Mouse (Mus musculus): ENCODE measurements around the gene Tmem25. TPM values are rescaled to one million over a fixed set of nuclear protein-coding genes. Genes with fewer than 3 reads are reported as not detected.

Tmem25 gene
- polyA plus RNA-seq, 1 experiment from 2014 or later, result 2.1 TPM

DNA sequence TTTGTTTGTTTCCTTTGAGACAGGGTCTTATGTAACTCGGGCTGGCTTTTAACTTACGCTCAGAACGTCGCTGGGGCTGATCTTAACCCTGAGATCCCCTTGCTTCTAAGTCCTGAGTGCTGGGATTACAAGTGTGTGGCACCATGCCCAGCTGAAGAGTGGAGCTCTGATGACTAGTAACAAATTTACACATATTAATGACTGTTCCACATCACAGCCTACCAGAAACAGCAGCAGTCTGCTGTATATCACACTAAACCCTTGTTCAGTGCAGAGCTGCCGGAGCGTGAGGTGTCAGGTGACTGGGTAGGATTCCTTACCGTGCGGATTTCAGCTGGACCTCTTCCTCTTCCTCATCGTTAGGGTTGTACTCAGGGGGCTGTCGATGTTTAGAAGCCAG lies 11.2 kb upstream of the Tmem25 start:
- no peaks in the 10 kb centered on the region for H3K9me3 ChIP-seq (replicated peaks)
- H3K4me1 ChIP-seq (replicated peaks), result no peaks in the 10 kb centered on the region
- 77% methylated on average over 10 of the region's 10 CpGs for WGBS
- no peak overlapping the region for H3K9ac ChIP-seq
- no peak overlapping the region for H3K4me3 ChIP-seq
- no peak for ATAC-seq (replicated peaks; ENCODE audit: insufficient number of reproducible peaks, insufficient read depth, low FRiP score, low read depth)
- no peak overlapping the region for H3K27ac ChIP-seq
- H3K27me3 ChIP-seq, result no peaks in the 10 kb centered on the region
- no peak overlapping the region for H3K4me2 ChIP-seq
- peaks cover 96% of the 10 kb centered on the region for H3K36me3 ChIP-seq

DNA sequence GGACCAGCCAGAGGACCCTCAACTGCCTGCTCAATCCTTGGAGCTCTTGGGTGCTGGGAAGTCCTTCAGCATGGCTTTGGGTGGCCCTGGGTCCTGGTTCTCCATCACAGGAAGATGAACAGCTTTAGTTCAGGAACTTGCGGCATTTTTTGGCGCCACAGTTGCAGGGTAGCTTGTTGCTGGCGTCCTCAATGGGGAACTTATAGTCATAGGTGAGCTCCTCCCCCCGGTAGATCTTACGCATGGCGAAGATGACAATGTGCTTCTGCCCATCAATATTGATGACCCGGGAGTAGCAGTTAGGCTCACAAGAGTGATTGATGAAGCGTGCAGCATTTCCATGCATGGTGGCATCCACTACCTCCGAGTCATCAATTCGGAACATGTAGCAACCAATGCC lies 8.7 kb upstream of the Tmem25 start:
- Histone ChIP-seq H3K27ac (no peak overlapping the region), H3K9ac (no peak overlapping the region), H3K27me3 (no peaks in the 10 kb centered on the region), H3K36me3 (peaks cover 79% of the 10 kb centered on the region), H3K4me2 (no peak overlapping the region), H3K9me3 (replicated peaks) (no peaks in the 10 kb centered on the region), H3K4me1 (replicated peaks) (no peaks in the 10 kb centered on the region), H3K4me3 (no peak overlapping the region)
- 94% methylated on average over 10 of the region's 10 CpGs for WGBS
- ATAC-seq (replicated peaks; ENCODE audit: insufficient number of reproducible peaks, insufficient read depth, low FRiP score, low read depth), result no peak

DNA sequence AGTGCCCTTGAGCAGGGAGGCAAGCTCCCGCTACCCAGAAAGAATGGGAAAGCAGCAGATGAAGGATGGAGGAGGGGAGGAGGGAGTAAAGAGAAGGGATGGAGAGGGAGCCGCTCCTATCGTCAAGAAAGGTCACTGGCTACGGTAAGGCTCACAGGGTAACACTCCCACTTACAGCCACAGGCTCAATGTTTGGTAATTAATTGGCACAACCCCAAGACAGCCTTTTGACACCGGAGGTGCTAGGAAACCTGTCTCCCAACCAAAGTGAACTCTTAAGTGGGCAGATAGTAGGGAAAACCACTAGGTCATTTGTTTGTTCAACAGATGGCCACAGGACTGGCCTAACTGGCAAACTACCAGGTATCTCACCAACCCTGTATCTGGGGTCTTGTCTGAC lies 8.0 kb upstream of the Tmem25 start:
- H3K27ac ChIP-seq, result no peak overlapping the region
- no peaks in the 10 kb centered on the region for H3K4me1 ChIP-seq (replicated peaks)
- H3K9me3 ChIP-seq (replicated peaks), result no peaks in the 10 kb centered on the region
- H3K27me3 ChIP-seq, result no peaks in the 10 kb centered on the region
- no peak overlapping the region for H3K9ac ChIP-seq
- 65% methylated on average over 5 of the region's 5 CpGs for WGBS
- no peak overlapping the region for H3K4me3 ChIP-seq
- no peak overlapping the region for H3K4me2 ChIP-seq
- no peak for ATAC-seq (replicated peaks; ENCODE audit: insufficient number of reproducible peaks, insufficient read depth, low FRiP score, low read depth)
- H3K36me3 ChIP-seq, result peaks cover 73% of the 10 kb centered on the region

DNA sequence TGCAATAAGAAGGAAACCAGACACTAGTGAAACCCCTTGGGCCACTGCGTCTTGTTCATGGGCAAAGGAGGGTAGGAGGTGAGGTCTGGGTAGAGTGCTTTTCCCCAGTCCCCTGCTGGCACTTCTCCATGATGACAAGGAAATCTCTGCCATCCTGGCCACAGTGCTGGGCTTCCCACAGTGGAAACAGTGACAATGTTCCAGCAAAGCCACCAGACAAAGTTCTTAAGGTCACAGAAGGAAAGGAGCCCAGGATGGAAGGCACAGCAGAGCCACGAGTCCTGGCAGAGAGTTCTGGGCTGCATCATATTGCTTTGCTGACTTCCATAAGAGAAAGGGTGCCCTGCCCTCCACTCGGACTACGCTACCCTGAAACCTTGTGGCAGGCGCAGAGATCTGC lies 6.4 kb upstream of the Tmem25 start:
- Histone ChIP-seq H3K9me3 (replicated peaks) (no peaks in the 10 kb centered on the region), H3K36me3 (peaks cover 59% of the 10 kb centered on the region), H3K9ac (no peak overlapping the region), H3K4me3 (no peak overlapping the region), H3K27me3 (0 out of 2 replicates have a peak, but pooled peaks cover 4% of the 10 kb centered on the region), H3K27ac (no peak overlapping the region), H3K4me2 (no peak overlapping the region), H3K4me1 (replicated peaks) (no peaks in the 10 kb centered on the region)
- WGBS, result 82% methylated on average over 5 of the region's 5 CpGs
- no peak for ATAC-seq (replicated peaks; ENCODE audit: insufficient number of reproducible peaks, insufficient read depth, low FRiP score, low read depth)

DNA sequence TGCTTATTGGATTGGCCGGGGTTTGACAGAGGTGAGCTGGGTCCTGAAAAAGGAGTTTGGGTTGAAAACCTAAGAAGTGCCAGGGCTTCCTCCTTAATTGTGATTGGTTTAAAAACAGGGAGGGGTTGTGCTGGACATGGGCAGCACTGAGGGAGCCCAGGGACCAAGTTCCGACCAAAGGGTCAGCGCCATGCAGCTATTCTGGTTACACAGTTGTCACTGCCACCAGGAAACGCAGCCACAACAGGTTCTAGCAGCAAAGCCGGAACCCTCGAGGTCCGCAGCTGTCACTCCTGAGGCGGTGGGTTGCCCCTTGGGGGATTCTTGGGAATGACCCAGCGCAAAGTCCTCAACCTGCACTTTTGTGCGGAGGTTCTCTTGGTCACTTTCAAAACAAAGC lies 5.6 kb upstream of the Tmem25 start:
- no peak overlapping the region for H3K27ac ChIP-seq
- H3K4me2 ChIP-seq, result no peak overlapping the region
- H3K9ac ChIP-seq, result no peak overlapping the region
- H3K4me3 ChIP-seq, result no peak overlapping the region
- H3K9me3 ChIP-seq (replicated peaks), result no peaks in the 10 kb centered on the region
- ATAC-seq (replicated peaks; ENCODE audit: insufficient number of reproducible peaks, insufficient read depth, low FRiP score, low read depth), result no peak
- peaks cover 51% of the 10 kb centered on the region for H3K36me3 ChIP-seq
- 87% methylated on average over 10 of the region's 10 CpGs for WGBS
- H3K27me3 ChIP-seq, result 0 out of 2 replicates have a peak, but pooled peaks cover 5% of the 10 kb centered on the region
- peaks cover 3% of the 10 kb centered on the region; the same call in 1 of the 2 replicates for H3K4me1 ChIP-seq (replicated peaks)

DNA sequence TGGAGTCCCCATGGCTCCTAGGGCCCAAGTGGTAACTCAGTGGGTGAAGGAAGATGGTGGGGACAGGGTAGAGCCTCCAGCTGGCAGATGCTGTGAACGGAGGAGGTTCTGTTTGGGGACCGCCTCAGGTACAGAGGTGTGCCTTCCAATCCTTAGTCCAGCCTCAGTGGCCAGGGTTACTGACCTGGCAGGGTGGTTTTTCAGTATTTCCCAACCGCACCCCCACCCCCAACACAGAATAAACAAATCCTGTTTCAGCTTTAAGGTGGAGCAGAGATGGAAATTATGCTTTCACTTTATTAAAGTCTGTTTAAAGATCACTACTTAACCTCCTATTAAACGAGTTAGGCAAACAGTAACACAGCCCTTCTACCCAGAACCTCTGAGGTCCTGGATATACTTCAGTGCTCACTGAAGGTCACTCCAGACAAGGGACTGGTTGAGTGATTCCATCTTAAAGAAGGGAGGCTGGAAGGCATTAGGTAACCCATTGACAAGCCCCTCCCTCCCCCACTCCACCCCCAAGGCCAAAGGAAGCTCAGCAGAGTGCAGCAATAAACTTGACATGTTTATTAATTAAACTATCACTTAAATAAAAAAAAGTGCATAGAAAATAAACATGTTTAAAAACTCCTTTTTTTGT lies 3.8 kb upstream of the Tmem25 start, which contains the start of gene Ttc36:
Ttc36 (minus strand) TSS at position 265 of the 643 bp plus-strand sequence.
- no peak for ATAC-seq (replicated peaks; ENCODE audit: insufficient number of reproducible peaks, insufficient read depth, low FRiP score, low read depth)
- H3K4me2 ChIP-seq, result no peak within 1 kb of the TSS
- no peak within 1 kb of the TSS for H3K4me3 ChIP-seq

DNA sequence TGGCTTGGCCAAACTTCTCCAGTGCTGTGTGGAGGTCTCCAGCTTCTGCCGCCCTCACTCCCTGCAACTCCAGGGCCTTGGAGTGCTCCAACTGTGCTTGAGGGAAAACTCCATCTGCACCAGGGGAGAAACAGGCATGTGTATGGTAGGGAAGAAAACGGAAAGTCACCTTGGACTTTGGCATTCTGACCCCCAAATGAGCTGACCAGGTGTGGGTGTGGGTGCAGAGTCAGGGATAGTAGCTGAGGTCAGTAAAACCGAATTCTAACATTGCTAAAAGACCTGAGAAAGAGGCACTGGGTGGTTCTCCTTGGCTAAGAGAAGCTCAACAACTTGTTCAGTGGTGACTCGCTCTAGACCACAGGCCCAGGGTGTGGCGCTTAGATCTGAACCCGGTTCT lies 2.6 kb upstream of the Tmem25 start:
- 77% methylated on average over 6 of the region's 6 CpGs for WGBS
- Histone ChIP-seq H3K9me3 (replicated peaks) (no peaks in the 10 kb centered on the region), H3K4me1 (replicated peaks) (peaks cover 13% of the 10 kb centered on the region), H3K4me3 (no peak overlapping the region), H3K4me2 (no peak overlapping the region), H3K27me3 (peaks cover 22% of the 10 kb centered on the region), H3K27ac (no peak overlapping the region), H3K36me3 (peaks cover 20% of the 10 kb centered on the region), H3K9ac (no peak overlapping the region)
- ATAC-seq (replicated peaks; ENCODE audit: insufficient number of reproducible peaks, insufficient read depth, low FRiP score, low read depth), result no peak

More for the DNA sequence above, 3.8 kb upstream of the Tmem25 start, which contains the start of gene Ttc36:
- Histone ChIP-seq H3K27ac (no peak within 1 kb of the TSS), H3K36me3 (peaks cover 33% of the 10 kb centered on the region), H3K9me3 (replicated peaks) (no peaks in the 10 kb centered on the region), H3K27me3 (peaks cover 17% of the 10 kb centered on the region), H3K4me1 (replicated peaks) (peaks cover 13% of the 10 kb centered on the region), H3K9ac (no peak within 1 kb of the TSS)
- 82% methylated on average over 4 of the region's 4 CpGs for WGBS

DNA sequence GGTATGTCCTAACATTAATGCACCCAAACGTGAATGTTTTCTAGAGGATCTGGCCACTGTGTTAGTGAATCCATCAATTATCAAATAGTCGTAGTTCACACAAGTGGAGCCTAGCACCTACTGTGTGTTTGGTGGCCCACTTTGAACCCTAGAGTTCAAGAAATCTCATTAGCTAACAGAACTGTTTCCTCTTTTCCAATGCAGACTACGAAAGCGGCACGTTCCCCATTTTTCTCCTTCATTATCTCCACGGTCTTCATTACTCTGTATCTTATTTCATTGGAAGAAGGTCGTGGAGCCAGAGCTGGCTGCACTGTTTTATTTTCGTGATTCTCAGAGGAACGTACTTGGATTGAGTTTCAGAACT lies 834 bp upstream of the Tmem25 start:
- H3K4me2 ChIP-seq, result peak overlapping the region; percentile 99
- H3K27ac ChIP-seq, result no peak overlapping the region
- H3K4me1 ChIP-seq (replicated peaks), result peaks cover 13% of the 10 kb centered on the region
- no peaks in the 10 kb centered on the region for H3K9me3 ChIP-seq (replicated peaks)
- 40% methylated on average over 9 of the region's 9 CpGs for WGBS
- H3K36me3 ChIP-seq, result peaks cover 5% of the 10 kb centered on the region; the same call in 1 of the 2 replicates
- peak overlapping the region; percentile 73 for H3K4me3 ChIP-seq
- no peak for ATAC-seq (replicated peaks; ENCODE audit: insufficient number of reproducible peaks, insufficient read depth, low FRiP score, low read depth)
- H3K27me3 ChIP-seq, result peaks cover 22% of the 10 kb centered on the region
- peak overlapping the region; percentile 76; the same call in 1 of the 2 replicates for H3K9ac ChIP-seq

DNA sequence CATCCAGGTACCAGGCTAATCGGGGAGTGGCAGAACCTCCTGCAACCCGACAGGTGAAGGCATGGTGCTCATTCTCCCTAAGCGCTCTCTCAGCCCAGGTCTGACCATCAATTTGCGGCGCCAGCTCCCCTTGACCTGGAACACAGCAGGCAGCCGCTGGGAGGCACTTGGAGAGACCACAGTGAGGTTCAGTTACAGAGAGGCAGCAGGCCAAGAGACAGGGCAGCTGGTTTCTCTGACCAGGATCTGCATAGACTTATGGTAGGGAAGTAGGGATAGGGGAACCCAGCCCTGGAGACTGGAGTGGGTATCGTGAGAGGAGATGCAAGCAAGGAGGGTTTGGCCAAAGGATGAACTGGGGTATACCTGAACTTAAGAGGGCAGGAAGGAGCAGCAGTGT lies 809 bp downstream of the Tmem25 start:
- Histone ChIP-seq H3K27ac (no peak overlapping the region), H3K9me3 (replicated peaks) (no peaks in the 10 kb centered on the region), H3K36me3 (no peaks in the 10 kb centered on the region), H3K4me3 (peak overlapping the region; percentile 73; the same call in 1 of the 2 replicates), H3K9ac (no peak overlapping the region; the same call in 1 of the 2 replicates), H3K27me3 (peaks cover 22% of the 10 kb centered on the region), H3K4me1 (replicated peaks) (peaks cover 13% of the 10 kb centered on the region), H3K4me2 (peak overlapping the region; percentile 99)
- ATAC-seq (replicated peaks; ENCODE audit: insufficient number of reproducible peaks, insufficient read depth, low FRiP score, low read depth), result no peak
- 36% methylated on average over 7 of the region's 7 CpGs for WGBS

DNA sequence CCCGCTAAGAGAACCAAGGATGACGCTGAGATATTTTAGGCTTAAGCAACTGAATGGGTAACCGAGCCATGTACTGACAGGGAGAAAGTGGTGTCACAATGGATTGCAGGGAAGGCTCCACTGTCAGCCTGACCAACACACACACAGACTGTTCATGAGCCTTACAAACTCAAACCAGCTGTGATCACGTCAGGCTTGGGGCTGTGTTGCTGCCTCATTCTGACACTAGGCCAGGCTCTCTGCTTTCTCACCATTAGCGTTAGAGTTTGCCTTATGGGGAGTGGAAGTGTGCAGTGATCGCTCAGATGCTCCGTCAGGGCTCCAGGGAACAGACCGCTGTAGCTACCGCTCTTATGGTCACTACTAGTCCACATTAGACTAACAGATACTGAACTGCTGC lies 6.3 kb downstream of the Tmem25 start:
- H3K36me3 ChIP-seq, result peaks cover 38% of the 10 kb centered on the region

DNA sequence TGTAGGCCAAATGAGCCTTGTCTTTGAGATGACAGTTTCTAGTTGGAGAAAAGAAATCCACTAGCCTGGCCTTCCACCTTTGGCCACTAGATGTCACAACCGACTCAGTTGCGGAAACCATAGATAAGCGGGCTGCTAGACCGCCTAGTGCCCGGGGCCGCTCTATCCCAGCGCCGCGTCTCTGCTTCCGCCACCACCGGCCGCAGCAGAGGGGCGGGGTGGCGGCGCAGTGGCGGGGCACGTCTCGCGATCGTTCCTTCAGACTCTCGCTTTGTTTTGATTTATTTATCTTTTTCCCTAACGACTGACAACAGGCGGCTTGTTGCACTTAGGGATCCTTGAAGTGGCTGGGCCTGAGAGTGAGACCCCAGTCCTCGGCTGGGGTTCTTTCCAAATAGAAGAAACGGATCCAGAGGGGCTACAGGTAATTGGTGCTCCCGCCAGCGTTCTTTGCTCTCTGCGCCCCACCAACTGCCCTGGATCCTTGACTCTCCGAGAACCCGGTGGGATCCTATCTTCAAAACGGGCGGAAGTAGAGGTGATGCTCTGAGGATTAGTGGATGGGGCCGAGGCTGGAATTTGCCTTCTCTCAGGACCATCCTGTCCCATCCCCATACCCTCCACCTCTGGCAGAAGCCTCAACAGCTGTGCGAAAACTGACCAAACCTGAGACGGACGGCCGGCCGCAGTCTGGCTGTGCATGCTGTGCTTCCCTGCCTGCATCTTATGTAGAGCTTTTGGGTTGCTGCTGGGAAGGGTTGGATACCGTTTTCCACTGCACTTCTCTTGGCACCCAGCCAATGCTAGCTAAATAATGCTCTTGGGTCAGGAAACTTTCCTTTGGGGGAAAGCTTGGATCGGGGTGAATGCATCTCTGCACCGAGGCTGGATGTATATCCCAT lies 26.1 kb downstream of the Tmem25 start:
- Histone ChIP-seq H3K9ac (peak overlapping the region; percentile 78), H3K27ac (peak overlapping the region; percentile 85), H3K4me2 (peak overlapping the region; percentile 82), H3K4me3 (peak overlapping the region; percentile 73), H3K4me1 (replicated peaks) (peaks cover 9% of the 10 kb centered on the region), H3K9me3 (replicated peaks) (no peaks in the 10 kb centered on the region), H3K36me3 (peaks cover 10% of the 10 kb centered on the region), H3K27me3 (no peaks in the 10 kb centered on the region)
- peak; percentile 97 for ATAC-seq (replicated peaks; ENCODE audit: insufficient number of reproducible peaks, insufficient read depth, low FRiP score, low read depth)
- WGBS, result under 1% methylated on average over 41 of the region's 41 CpGs

More for the DNA sequence above, 6.3 kb downstream of the Tmem25 start:
- Histone ChIP-seq H3K4me2 (no peak overlapping the region), H3K9me3 (replicated peaks) (no peaks in the 10 kb centered on the region), H3K4me3 (no peak overlapping the region), H3K4me1 (replicated peaks) (no peaks in the 10 kb centered on the region), H3K9ac (no peak overlapping the region), H3K27me3 (peaks cover 5% of the 10 kb centered on the region), H3K27ac (no peak overlapping the region)
- ATAC-seq (replicated peaks; ENCODE audit: insufficient number of reproducible peaks, insufficient read depth, low FRiP score, low read depth), result no peak
- WGBS, result 69% methylated on average over 9 of the region's 9 CpGs

Data from heart, embryonic 15.5 days (tissue).